Mouse (Mus musculus): Measurements from ENCODE around the gene Icmt.

GRCm38 (mm10) chr4:152263512-152264176, 33.4 kb upstream of the Icmt start:
- TF ChIP-seq GATA1 (IDR thresholded peaks at IDR 0.05; ENCODE audit: borderline replicate concordance, low read length), result no peak
- TF ChIP-seq FLI1 (IDR thresholded peaks at IDR 0.05; ENCODE audit: low read length), result no peak

All from megakaryocyte, embryonic 14.5 days (primary cell).